In genomic region chr5:147888313-147889297, GRCm38 (mm10) we compare ENCODE assay signal across 19 mouse cellular contexts. TPM values are rescaled to one million over a fixed set of nuclear protein-coding genes. Genes with fewer than 3 reads are reported as not detected.
DNase-seq lines count a peak whose midpoint lies in the region; ATAC-seq and TF ChIP-seq lines count a peak whose summit lies in the region.
"Had no signal": no experiment of that assay in that cellular context is flagged by ENCODE, and none has a peak within 500 bp of the region (broad histone marks: within the 10 kb centered on the region; RNA-seq: fewer than 3 reads in every experiment).

No protein-coding gene starts in this region.

- H3K4me2 ChIP-seq in stomach, embryonic 15.5 days = no peak overlapping the region
- H3K4me2 ChIP-seq in stomach, postnatal 0 days (replicated peaks; ENCODE audit: low read depth) = no peak overlapping the region
- peak overlapping the region; percentile 19 for H3K4me2 ChIP-seq in liver, embryonic 13.5 days
- H3K4me2 ChIP-seq: forebrain, embryonic 13.5 days; neural tube, embryonic 13.5 days had no signal

- H3K27ac ChIP-seq in stomach, embryonic 15.5 days = no peak overlapping the region
- H3K27ac ChIP-seq in stomach, postnatal 0 days (replicated peaks) = no peak overlapping the region
- peak overlapping the region; percentile 76 for H3K27ac ChIP-seq in liver, embryonic 13.5 days
- H3K27ac ChIP-seq: forebrain, embryonic 13.5 days; midbrain, embryonic 10.5 days; neural tube, embryonic 13.5 days had no signal

- peaks cover 7% of the 10 kb centered on the region; the same call in 1 of the 2 replicates for H3K4me1 ChIP-seq in stomach, embryonic 15.5 days
- H3K4me1 ChIP-seq in stomach, postnatal 0 days (replicated peaks; ENCODE audit: control insufficient read depth, insufficient read depth) = peaks cover 3% of the 10 kb centered on the region; the same call in 1 of the 2 replicates
- H3K4me1 ChIP-seq in liver, embryonic 13.5 days (replicated peaks) = peaks cover 53% of the 10 kb centered on the region

- no peak overlapping the region for H3K4me3 ChIP-seq in stomach, embryonic 15.5 days (replicated peaks)
- H3K4me3 ChIP-seq in stomach, postnatal 0 days (ENCODE audit: low read depth, low read length) = no peak overlapping the region
- no peak overlapping the region for H3K4me3 ChIP-seq in liver, embryonic 13.5 days (replicated peaks)
- H3K4me3 ChIP-seq: forebrain, embryonic 13.5 days; midbrain, embryonic 10.5 days; neural tube, embryonic 13.5 days had no signal

- ATAC-seq in stomach, embryonic 15.5 days (ENCODE audit: insufficient read depth, low FRiP score, low read depth) = peak; percentile 88; the same call in 1 of the 2 replicates
- ATAC-seq in stomach, postnatal 0 days (ENCODE audit: low FRiP score, low TSS enrichment) = no peak
- ATAC-seq in liver, embryonic 13.5 days (ENCODE audit: low read depth) = peak; percentile 93
- ATAC-seq: forebrain, embryonic 13.5 days had no signal

- no peak overlapping the region for H3K9ac ChIP-seq in stomach, embryonic 15.5 days
- no peak overlapping the region for H3K9ac ChIP-seq in stomach, postnatal 0 days (ENCODE audit: low read length)
- 0 out of 2 replicates have a peak overlapping the region, but pooled peaks have one; percentile 39 for H3K9ac ChIP-seq in liver, embryonic 13.5 days
- H3K9ac ChIP-seq: forebrain, embryonic 13.5 days; neural tube, embryonic 13.5 days had no signal

- no peaks in the 10 kb centered on the region for H3K36me3 ChIP-seq in stomach, embryonic 15.5 days
- no peaks in the 10 kb centered on the region for H3K36me3 ChIP-seq in stomach, postnatal 0 days (ENCODE audit: control insufficient read depth, insufficient read depth, low read length)
- H3K36me3 ChIP-seq in liver, embryonic 13.5 days = peaks cover 45% of the 10 kb centered on the region

- no peak for TF ChIP-seq EP300 in stomach, postnatal 0 days (optimal IDR thresholded peaks at IDR 0.05)

- no peaks in the 10 kb centered on the region for H3K27me3 ChIP-seq in stomach, embryonic 15.5 days (replicated peaks)
- no peaks in the 10 kb centered on the region for H3K27me3 ChIP-seq in stomach, postnatal 0 days (ENCODE audit: control insufficient read depth, insufficient read depth, low read length)
- no peaks in the 10 kb centered on the region for H3K27me3 ChIP-seq in liver, embryonic 13.5 days

- 77% methylated on average over 10 of the region's 12 CpGs for WGBS in stomach, embryonic 15.5 days
- 77% methylated on average over 9 of the region's 12 CpGs for WGBS in stomach, postnatal 0 days
- WGBS in liver, embryonic 13.5 days (ENCODE audit: insufficient replicate concordance) = 15% methylated on average over 9 of the region's 12 CpGs

- no peaks in the 10 kb centered on the region for H3K9me3 ChIP-seq in stomach, embryonic 15.5 days
- no peaks in the 10 kb centered on the region for H3K9me3 ChIP-seq in stomach, postnatal 0 days (ENCODE audit: control insufficient read depth, low read length)
- no peaks in the 10 kb centered on the region for H3K9me3 ChIP-seq in liver, embryonic 13.5 days (replicated peaks)
- H3K9me3 ChIP-seq: forebrain, embryonic 13.5 days; midbrain, embryonic 10.5 days; neural tube, embryonic 13.5 days had no signal

- TF ChIP-seq CTCF in stomach, postnatal 0 days (IDR thresholded peaks at IDR 0.05; ENCODE audit: low read depth) = no peak

- no peak for DNase-seq in stomach, postnatal 0 days (ENCODE audit: low spot score)
- peak; percentile 67 for DNase-seq in c-Kit-positive CD71-positive TER-119-positive erythroid progenitor cells, embryonic 14.5 days (ENCODE audit: low spot score)
- peak; percentile 72 for DNase-seq in liver, embryonic 13.5 days
- no peak for DNase-seq in urinary bladder, postnatal 4 days (ENCODE audit: low spot score in 2 of 2)
- DNase-seq in retina, postnatal 1 day = no peak
- DNase-seq in layer of hippocampus, adult 8-10 months (ENCODE audit: low spot score in 2 of 2) = no peak
- DNase-seq in right cerebral cortex, postnatal 14 days = no peak
- DNase-seq: adrenal gland, postnatal 36 days; cerebellum, adult 9-11 months; gastrocnemius, postnatal 14 days; heart, postnatal 14 days; kidney, adult 8-10 months; kidney, postnatal 36 days; lung, postnatal 10 days; thymus, adult 2 months had no signal

RNA-seq across cellular contexts. Expression of gene Slc46a3, which starts 6.0 kb away (rescaled TPM):
- polyA plus RNA-seq in stomach, embryonic 15.5 days (2015; fragmentation: Nextera tagmentation; extraction: Ambion mirVana) = 4.7 and 5.7 TPM in 2 replicates
- 2.7 and 3.2 TPM in 2 replicates for polyA plus RNA-seq in stomach, postnatal 0 days (2015; fragmentation: Nextera tagmentation; extraction: Ambion mirVana)
- polyA plus RNA-seq in liver, embryonic 13.5 days (2015; fragmentation: Nextera tagmentation; extraction: Ambion mirVana) = 12.9 and 13.9 TPM in 2 replicates
- 10 to 100 TPM in 1 of 4 experiments, 1 to 10 TPM in 3; 7.9 to 11.4 (median 9.6) TPM for total RNA-seq in layer of hippocampus, adult 8-10 months (2022)

RNA-seq across cellular contexts. Expression of gene Pomp, which starts 28.3 kb away (rescaled TPM):
- 384 and 481 TPM in 2 replicates for polyA plus RNA-seq in stomach, embryonic 15.5 days (2015; fragmentation: Nextera tagmentation; extraction: Ambion mirVana)
- polyA plus RNA-seq in stomach, postnatal 0 days (2015; fragmentation: Nextera tagmentation; extraction: Ambion mirVana) = 419 and 427 TPM in 2 replicates
- polyA plus RNA-seq in liver, embryonic 13.5 days (2015; fragmentation: Nextera tagmentation; extraction: Ambion mirVana) = 312 and 320 TPM in 2 replicates
- total RNA-seq in layer of hippocampus, adult 8-10 months (2022) = 100 to 1,000 TPM; 124 to 149 (median 128) TPM

Comparison
In these comparisons a context has a peak if more than half of its experiments do, and no peak if none do; other contexts are left out.
1. DNase-seq: peak in c-Kit-positive CD71-positive TER-119-positive erythroid progenitor cells, embryonic 14.5 days (single experiment) and liver, embryonic 13.5 days (single experiment); none in stomach, postnatal 0 days (single experiment), urinary bladder, postnatal 4 days (0 of 2), retina, postnatal 1 day (single experiment), layer of hippocampus, adult 8-10 months (0 of 2) and right cerebral cortex, postnatal 14 days (single experiment).